Comparison of ENCODE assay signal across 13 mouse cellular contexts in genomic region chr13:111804189-111804588, GRCm38 (mm10). TPM values are rescaled to one million over a fixed set of nuclear protein-coding genes. Genes with fewer than 3 reads are reported as not detected.
DNase-seq lines count a peak whose midpoint lies in the region; ATAC-seq lines count a peak whose summit lies in the region.
"Had no signal": no experiment of that assay in that cellular context is flagged by ENCODE, and none has a peak within 500 bp of the region (broad histone marks: within the 10 kb centered on the region; RNA-seq: fewer than 3 reads in every experiment).

No protein-coding gene starts in this region.

- peak; percentile 49 for DNase-seq in CD4-positive, CD25-positive, alpha-beta regulatory T cell, adult 2 months (ENCODE audit: low read depth, low spot score)
- DNase-seq in lung, postnatal 10 days, result no peak
- no peak for DNase-seq in adipocyte (ENCODE audit: low spot score)
- DNase-seq in spleen, postnatal 10 days (ENCODE audit: low spot score in 2 of 2), result no peak
- DNase-seq: left cerebral cortex, postnatal 4 days; thymus, postnatal 36 days had no signal

- WGBS in lung, embryonic 16.5 days, result 38% methylated on average over 8 of the region's 8 CpGs
- 44% methylated on average over 8 of the region's 8 CpGs for WGBS in kidney, embryonic 15.5 days
- 57% methylated on average over 7 of the region's 8 CpGs for WGBS in stomach, embryonic 14.5 days

- H3K4me2 ChIP-seq in lung, embryonic 16.5 days (ENCODE audit: low read depth, low read length), result peak overlapping the region; percentile 46; the same call in 1 of the 2 replicates
- peak overlapping the region; percentile 46 for H3K4me2 ChIP-seq in kidney, embryonic 15.5 days
- H3K4me2 ChIP-seq in stomach, embryonic 14.5 days (replicated peaks; ENCODE audit: low read depth, low read length), result no peak overlapping the region; the same call in 1 of the 2 replicates

- ATAC-seq in CD4-positive, CD25-positive, alpha-beta regulatory T cell, adult 4 months, result no peak
- ATAC-seq in lung, embryonic 16.5 days (ENCODE audit: low read depth), result no peak
- no peak for ATAC-seq in kidney, embryonic 15.5 days (replicated peaks; ENCODE audit: low FRiP score)
- no peak for ATAC-seq in stomach, embryonic 14.5 days (ENCODE audit: insufficient number of reproducible peaks, insufficient read depth, low FRiP score, low read depth)
- ATAC-seq: activated CD4-positive, CD25-positive, alpha-beta regulatory T cell, adult 4 months; forebrain, embryonic 16.5 days had no signal

- H3K9me3 ChIP-seq in lung, embryonic 16.5 days (ENCODE audit: control insufficient read depth, low read length), result no peaks in the 10 kb centered on the region
- no peaks in the 10 kb centered on the region for H3K9me3 ChIP-seq in kidney, embryonic 15.5 days (replicated peaks)
- H3K9me3 ChIP-seq in stomach, embryonic 14.5 days (ENCODE audit: control insufficient read depth, low read depth, low read length), result no peaks in the 10 kb centered on the region
- H3K9me3 ChIP-seq: G1E had no signal

- no peak overlapping the region for H3K27ac ChIP-seq in lung, embryonic 16.5 days (ENCODE audit: low read length)
- H3K27ac ChIP-seq in kidney, embryonic 15.5 days, result peak overlapping the region; percentile 80; the same call in 1 of the 2 replicates
- H3K27ac ChIP-seq in stomach, embryonic 14.5 days (ENCODE audit: low read length), result no peak overlapping the region; the same call in 1 of the 2 replicates

- no peak overlapping the region for H3K4me3 ChIP-seq in lung, embryonic 16.5 days (ENCODE audit: low read length)
- no peak overlapping the region for H3K4me3 ChIP-seq in kidney, embryonic 15.5 days (replicated peaks)
- no peak overlapping the region for H3K4me3 ChIP-seq in stomach, embryonic 14.5 days (ENCODE audit: low read depth, low read length)

- no peak overlapping the region; the same call in 1 of the 2 replicates for H3K9ac ChIP-seq in lung, embryonic 16.5 days (ENCODE audit: low read length)
- no peak overlapping the region for H3K9ac ChIP-seq in kidney, embryonic 15.5 days
- H3K9ac ChIP-seq in stomach, embryonic 14.5 days (replicated peaks; ENCODE audit: low read depth, low read length), result 0 out of 2 replicates have a peak overlapping the region, but pooled peaks have one; percentile 18

- peaks cover 55% of the 10 kb centered on the region for H3K4me1 ChIP-seq in lung, embryonic 16.5 days (replicated peaks; ENCODE audit: control insufficient read depth, insufficient read depth, low read length)
- H3K4me1 ChIP-seq in kidney, embryonic 15.5 days, result peaks cover 75% of the 10 kb centered on the region
- H3K4me1 ChIP-seq in stomach, embryonic 14.5 days (ENCODE audit: control insufficient read depth, insufficient read depth, low read length), result peaks cover 52% of the 10 kb centered on the region

- no peaks in the 10 kb centered on the region for H3K27me3 ChIP-seq in lung, embryonic 16.5 days (ENCODE audit: control insufficient read depth, insufficient read depth, low read depth, low read length)
- no peaks in the 10 kb centered on the region for H3K27me3 ChIP-seq in kidney, embryonic 15.5 days
- H3K27me3 ChIP-seq in stomach, embryonic 14.5 days (ENCODE audit: control insufficient read depth, insufficient read depth, low read length), result no peaks in the 10 kb centered on the region

- H3K36me3 ChIP-seq in lung, embryonic 16.5 days (ENCODE audit: control insufficient read depth, insufficient read depth, low read length), result no peaks in the 10 kb centered on the region
- no peaks in the 10 kb centered on the region for H3K36me3 ChIP-seq in kidney, embryonic 15.5 days
- H3K36me3 ChIP-seq in stomach, embryonic 14.5 days (ENCODE audit: control insufficient read depth, insufficient read depth, low read length), result no peaks in the 10 kb centered on the region

RNA-seq across cellular contexts. Expression of gene Map3k1, which starts 4.6 kb away (rescaled TPM):
- 100 to 1,000 TPM; 117 to 125 TPM for polyA plus RNA-seq in CD4-positive, CD25-positive, alpha-beta regulatory T cell, adult 4 months (2017; shearing (Covaris generic))
- 25.8 and 28.3 TPM in 2 replicates for polyA plus RNA-seq in lung, embryonic 16.5 days (2015; fragmentation: Nextera tagmentation; extraction: Ambion mirVana)
- 27.2 and 29.8 TPM in 2 replicates for polyA plus RNA-seq in kidney, embryonic 15.5 days (2015; fragmentation: Nextera tagmentation; extraction: Ambion mirVana)
- polyA plus RNA-seq in stomach, embryonic 14.5 days (2014; fragmentation: Nextera tagmentation; extraction: Ambion mirVana), result 32.0 and 36.7 TPM in 2 replicates
